Mouse (Mus musculus) right cerebral cortex, postnatal 10 days (tissue): ENCODE data around the gene Agtr1a.

Experiments used
- DNase-seq, 2 experiments: peaks; one replicate each; pipeline ENCODE4 v3.0.0; 2021; ENCODE audit warnings: low spot score in 2 of 2

The Agtr1a gene

GRCm38 (mm10) chr13:30336148-30336801, at the start of gene Agtr1a:
Gene Agtr1a (plus strand): TSS chr13:30336441.
- peak; percentile 47 to 61 for DNase-seq

GRCm38 (mm10) chr13:30310221-30310620, 26.0 kb upstream of the Agtr1a start:
- DNase-seq, result no peak

GRCm38 (mm10) chr13:30324669-30325346, 11.4 kb upstream of the Agtr1a start:
- DNase-seq, result no peak

- DNase-seq, result no peak
Measured at GRCm38 (mm10) chr13:30331061-30331460, 5.2 kb upstream of the Agtr1a start.

GRCm38 (mm10) chr13:30331851-30332250, 4.4 kb upstream of the Agtr1a start:
- DNase-seq, result no peak

GRCm38 (mm10) chr13:30332581-30332980, 3.7 kb upstream of the Agtr1a start:
- DNase-seq, result no peak

GRCm38 (mm10) chr13:30334667-30335066, 1.6 kb upstream of the Agtr1a start:
- no peak for DNase-seq

GRCm38 (mm10) chr13:30336913-30337312, 672 bp downstream of the Agtr1a start:
- no peak for DNase-seq

- DNase-seq, result no peak
Measured at GRCm38 (mm10) chr13:30337646-30338045, 1.4 kb downstream of the Agtr1a start.

GRCm38 (mm10) chr13:30338576-30338975, 2.3 kb downstream of the Agtr1a start:
- no peak for DNase-seq

- no peak for DNase-seq
Measured at GRCm38 (mm10) chr13:30339927-30340326, 3.7 kb downstream of the Agtr1a start.

GRCm38 (mm10) chr13:30341987-30342898, 6.0 kb downstream of the Agtr1a start:
- DNase-seq, result no peak

GRCm38 (mm10) chr13:30345427-30345913, 9.2 kb downstream of the Agtr1a start:
- peak in 1 of 2 experiments; percentile 38 for DNase-seq

GRCm38 (mm10) chr13:30346881-30347280, 10.6 kb downstream of the Agtr1a start:
- DNase-seq, result no peak

- no peak for DNase-seq
Measured at GRCm38 (mm10) chr13:30348306-30348705, 12.1 kb downstream of the Agtr1a start.

- DNase-seq, result no peak
Measured at GRCm38 (mm10) chr13:30351966-30352365, 15.7 kb downstream of the Agtr1a start.

- no peak for DNase-seq
Measured at GRCm38 (mm10) chr13:30354991-30355580, 18.8 kb downstream of the Agtr1a start.

- no peak for DNase-seq
Measured at GRCm38 (mm10) chr13:30355979-30356378, 19.7 kb downstream of the Agtr1a start.

GRCm38 (mm10) chr13:30358456-30359168, 22.4 kb downstream of the Agtr1a start:
- no peak for DNase-seq

- no peak for DNase-seq
Measured at GRCm38 (mm10) chr13:30359886-30360285, 23.6 kb downstream of the Agtr1a start.

- no peak for DNase-seq
Measured at GRCm38 (mm10) chr13:30361002-30361401, 24.8 kb downstream of the Agtr1a start.
